Mouse (Mus musculus) cerebellum, adult 2 months (tissue): Measurements from ENCODE around the gene Elovl5.

ENCODE experiments used
- CTCF ChIP-seq: fragments of 200-500 bp; IDR thresholded peaks from 2 replicates; pipeline ENCODE4 v1.5.1; 2011; ENCODE audit warnings: low read depth, mild to moderate bottlenecking, control low read depth, low read length, moderate library complexity, borderline replicate concordance; ENCODE audit not compliant: insufficient read depth
- POLR2A ChIP-seq: fragments of 200-500 bp; IDR thresholded peaks from 2 replicates; pipeline ENCODE4 v1.6.1; 2011; ENCODE audit warnings: low read length, control low read depth, borderline replicate concordance; ENCODE audit not compliant: insufficient read depth

- no peak for TF ChIP-seq CTCF
- TF ChIP-seq POLR2A, result no peak
Measured at GRCm38 (mm10) chr9:77965768-77966552, 48.8 kb downstream of the Elovl5 start.
